Mouse (Mus musculus) ES-Bruce4 (cell line): ENCODE data around the gene Lrrc20.

Experiments used
- CTCF ChIP-seq: IDR thresholded peaks from one replicate; pipeline ENCODE4 v1.8.1; 2011; ENCODE audit warnings: low read depth, low read length
- EP300 ChIP-seq: IDR thresholded peaks from 2 replicates; pipeline ENCODE4 v1.6.1; 2011; ENCODE audit warnings: low read depth, low read length; ENCODE audit not compliant: insufficient read depth
- POLR2A ChIP-seq: IDR thresholded peaks from one replicate; pipeline ENCODE4 v1.8.1; 2011; ENCODE audit warnings: low read length; ENCODE audit not compliant: insufficient read depth

- no peak for TF ChIP-seq CTCF
- TF ChIP-seq POLR2A = no peak
- no peak for TF ChIP-seq EP300
Measured at GRCm38 (mm10) chr10:61504073-61504472, 28.5 kb downstream of the Lrrc20 start.
